Mouse (Mus musculus) retina, embryonic 14.5 days (tissue): Measurements from ENCODE around the gene Arhgap5.
"Not testable (repeated sequence)": the region's sequence is repeated elsewhere in the genome, so short reads cannot be mapped to it uniquely, and the experiment has no call there.

Experiments
- DNase-seq: peaks from one replicate; pipeline ENCODE4 v3.0.0-alpha.2; 2015; ENCODE audit warnings: low spot score

Arhgap5 gene

DNA sequence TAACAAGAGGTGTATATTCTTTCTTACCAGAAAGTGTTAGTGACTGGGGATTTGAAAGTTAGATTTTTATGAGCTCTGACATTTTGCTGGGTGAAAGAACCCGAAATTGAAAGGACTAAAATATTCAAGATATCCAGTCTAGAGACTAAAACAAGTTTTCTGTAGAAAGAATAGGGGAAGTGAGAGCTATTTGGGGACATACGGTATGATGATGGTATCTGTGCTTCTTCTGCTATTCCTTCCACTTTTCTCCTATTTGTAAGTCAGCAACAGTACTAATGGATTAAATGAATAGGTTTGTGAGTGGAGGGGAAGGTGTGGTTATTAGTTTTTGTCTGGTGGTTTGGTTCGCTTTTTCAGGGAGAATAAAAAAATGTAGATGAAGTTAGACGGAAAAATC, 37.5 kb downstream of the Arhgap5 start:
- DNase-seq, result no peak

DNA sequence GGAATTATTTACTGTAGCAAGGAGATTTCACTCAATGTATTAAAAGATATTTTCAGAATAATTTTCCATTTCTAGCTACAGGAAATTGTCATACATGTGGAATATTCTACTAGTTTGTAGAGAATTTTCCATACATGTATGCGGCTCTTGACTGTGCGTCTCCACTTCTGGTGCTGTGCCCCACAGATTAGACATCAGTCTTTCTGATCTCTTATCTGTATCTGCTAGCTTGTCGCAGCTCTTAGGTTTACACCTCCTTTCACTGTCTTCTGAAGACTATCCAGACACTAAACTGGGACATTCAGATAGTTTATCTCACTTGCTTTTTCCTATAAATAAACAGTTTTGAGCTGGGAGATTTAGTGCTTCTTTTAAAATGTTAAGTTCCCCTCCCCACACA, 40.8 kb downstream of the Arhgap5 start:
- DNase-seq, result no peak

DNA sequence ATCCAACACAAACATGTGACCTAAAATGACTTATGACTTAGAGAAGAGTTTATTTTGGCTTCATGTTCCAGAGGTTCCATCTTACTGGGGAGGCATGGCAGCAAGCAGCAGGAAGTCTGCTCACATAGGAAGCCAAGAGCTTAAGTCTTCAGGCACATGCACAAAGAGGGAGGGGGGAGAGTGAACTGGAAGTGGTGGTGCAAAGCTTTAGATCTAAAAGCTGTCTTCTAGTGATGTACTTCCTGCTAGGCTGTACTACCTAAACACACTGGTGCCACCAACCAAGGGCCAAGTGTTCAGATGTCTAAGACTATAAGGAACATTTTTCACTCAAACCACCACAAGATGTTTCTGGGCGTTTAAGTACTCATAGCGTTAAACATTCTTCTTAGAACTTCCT, 48.3 kb downstream of the Arhgap5 start:
- no peak for DNase-seq

DNA sequence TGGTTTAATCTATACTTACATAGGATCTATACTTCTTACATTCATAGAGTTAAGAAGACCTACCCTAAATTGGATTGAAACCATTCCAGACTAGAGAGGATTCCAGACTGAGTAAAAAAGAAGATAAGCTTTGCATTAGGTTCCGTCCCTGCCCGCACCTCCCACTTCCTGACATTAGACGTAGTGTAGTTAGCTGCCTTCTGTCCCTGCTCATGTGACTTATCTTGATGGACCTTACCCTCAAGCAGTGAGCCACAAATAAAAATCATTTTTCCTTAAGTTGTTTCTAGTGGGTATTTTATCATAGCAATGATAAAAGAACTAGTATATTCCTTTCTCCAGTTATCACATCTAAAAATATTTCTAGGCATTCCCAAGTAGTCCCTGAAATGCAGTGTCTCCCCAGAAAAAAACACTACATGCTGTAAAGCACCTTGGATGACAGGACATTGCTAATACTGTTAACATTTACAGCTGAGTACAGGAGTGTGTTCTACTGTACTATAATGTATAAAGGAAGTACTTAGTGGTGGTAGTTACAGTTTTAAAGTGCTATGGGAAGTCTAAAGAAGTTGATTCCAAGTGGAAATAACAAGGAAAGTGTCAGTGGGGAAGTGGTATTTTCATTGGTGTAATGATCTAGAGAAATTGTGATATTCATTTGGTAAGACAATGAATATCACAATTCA, 51.6 kb downstream of the Arhgap5 start:
- DNase-seq, result no peak

DNA sequence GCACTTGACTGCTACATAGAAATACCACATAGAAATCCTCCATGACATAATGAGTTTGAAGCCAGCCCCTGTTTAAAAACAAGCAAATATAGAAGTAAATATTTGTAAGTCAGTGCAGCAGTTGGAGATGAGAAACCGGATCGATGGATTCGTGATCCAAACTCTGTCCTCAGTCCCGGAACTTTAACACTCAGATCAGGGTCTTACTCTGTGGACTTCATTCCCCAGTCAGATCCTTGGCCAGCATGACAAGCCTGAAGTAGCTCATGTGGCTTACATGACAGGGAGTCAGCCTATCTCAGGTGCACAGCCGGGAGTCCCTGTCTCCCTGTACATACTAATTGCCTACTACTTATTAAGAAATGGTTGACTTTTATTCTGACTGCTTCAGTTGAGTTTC, 61.9 kb downstream of the Arhgap5 start:
- DNase-seq, result no peak

DNA sequence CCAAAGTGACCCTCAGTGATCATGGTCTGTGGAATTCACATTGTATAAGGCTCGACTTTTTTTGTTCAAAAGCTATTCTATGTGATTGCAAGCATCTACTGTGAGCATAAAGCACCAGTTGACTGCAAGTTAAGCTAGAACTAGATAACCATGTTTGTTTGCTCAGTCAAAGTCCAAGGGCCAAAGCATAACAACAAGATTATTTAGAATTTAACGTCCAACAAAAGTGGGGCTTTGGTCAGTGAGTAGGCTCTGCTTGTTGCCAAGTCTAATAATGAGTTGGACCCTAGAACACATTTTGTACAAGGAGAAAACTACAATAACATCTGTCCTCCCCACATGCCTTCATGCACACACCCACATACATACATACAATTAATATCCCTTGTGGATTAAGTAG, 69.6 kb downstream of the Arhgap5 start:
- DNase-seq, result no peak

DNA sequence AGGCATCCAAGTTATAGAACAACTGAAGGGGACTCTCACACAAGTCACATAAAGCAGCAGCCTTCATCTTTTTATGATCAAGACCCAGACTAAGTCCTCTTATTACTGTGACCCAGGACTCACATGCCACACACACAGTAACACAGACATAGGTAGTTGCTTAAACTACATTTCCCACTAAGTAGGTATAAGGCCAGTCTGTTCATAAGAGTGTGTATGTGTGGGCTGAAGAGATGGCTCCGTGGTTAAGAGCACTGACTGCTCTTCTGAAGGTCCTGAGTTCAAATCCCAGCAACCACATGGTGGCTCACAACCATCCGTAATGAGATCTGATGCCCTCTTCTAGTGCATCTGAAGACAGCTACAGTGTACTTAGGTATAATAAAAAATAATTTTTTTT, 82.7 kb downstream of the Arhgap5 start:
- DNase-seq, result not testable (repeated sequence)

DNA sequence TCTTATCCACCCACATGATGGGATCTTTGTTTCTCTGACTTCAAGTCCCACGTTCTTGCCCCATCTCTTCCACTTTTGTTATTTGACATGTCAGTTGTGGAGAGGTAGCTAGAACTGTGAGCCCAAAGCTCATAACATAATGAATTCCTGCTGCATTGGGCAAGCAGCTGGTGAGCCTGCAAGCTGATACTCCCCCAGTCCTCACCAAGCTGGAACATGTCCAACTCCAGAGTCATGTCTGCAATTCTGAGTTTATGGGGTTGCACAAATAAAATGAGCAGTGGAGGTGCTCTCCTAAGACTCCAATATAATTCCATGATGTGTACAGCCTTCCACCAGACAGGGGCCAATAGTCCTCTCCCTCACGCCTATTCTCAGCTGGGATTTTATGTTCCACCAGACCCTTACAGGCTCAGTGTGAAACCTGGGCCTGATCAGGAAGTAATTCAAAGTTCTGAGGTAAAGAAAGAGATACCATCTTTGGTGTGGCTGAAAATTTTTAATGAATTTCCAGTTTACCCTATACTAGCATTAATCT, 83.8 kb downstream of the Arhgap5 start:
- no peak for DNase-seq

DNA sequence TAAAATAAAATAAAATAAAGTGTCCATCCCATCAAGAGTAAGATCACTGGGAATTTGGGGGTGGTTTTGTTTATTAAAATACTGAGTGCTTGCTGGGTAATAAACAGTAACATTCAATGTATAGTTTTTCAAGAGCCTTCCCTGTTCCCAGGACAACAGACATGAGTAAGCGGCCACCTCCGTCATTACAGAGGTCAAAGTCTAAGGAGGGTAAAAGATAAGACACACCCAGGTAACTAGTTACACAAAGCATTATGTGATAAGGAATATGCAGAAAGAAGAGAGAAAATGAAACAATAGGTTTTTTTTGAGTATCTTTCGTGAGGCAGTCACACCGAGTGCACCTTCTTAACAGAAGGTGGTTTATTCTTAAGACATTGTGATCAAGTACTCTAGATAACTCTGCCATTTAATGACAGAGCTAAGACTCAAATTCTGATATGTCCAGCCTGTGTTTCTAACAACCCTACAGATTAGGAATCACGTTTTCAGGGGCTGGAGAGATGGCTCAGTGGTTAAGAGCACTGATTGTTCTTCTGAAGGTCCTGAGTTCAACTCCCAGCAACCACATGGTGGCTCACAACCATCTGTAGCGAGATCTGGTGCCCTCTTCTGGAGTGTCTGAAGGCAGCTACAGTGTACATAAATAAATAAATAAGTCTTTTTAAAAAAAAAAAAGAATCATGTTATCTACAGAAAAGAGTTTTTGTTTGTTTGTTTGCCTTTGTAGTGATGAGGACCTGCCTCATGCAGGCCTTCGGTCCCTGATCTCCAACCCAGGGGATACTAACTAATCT, 91.8 kb downstream of the Arhgap5 start:
- no peak for DNase-seq

DNA sequence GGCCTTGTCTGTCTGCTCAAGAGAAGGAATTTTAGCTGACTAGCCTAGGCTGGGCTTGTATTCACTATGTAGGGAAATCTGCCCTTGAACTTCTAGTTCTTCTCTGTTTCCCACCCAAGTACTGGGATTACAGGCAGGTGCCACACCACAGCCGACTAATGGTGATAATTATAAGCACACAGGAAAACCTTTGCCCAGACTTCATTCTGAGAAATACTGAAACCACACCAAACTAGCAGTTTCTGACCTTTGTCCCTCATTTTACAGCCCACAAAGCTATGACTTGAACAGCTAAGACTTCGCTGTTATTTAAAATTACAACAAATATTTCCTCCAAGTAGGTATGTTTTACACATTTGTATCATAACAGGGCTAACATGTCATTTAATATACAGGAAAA, 98.7 kb downstream of the Arhgap5 start:
- peak; percentile 36 for DNase-seq

DNA sequence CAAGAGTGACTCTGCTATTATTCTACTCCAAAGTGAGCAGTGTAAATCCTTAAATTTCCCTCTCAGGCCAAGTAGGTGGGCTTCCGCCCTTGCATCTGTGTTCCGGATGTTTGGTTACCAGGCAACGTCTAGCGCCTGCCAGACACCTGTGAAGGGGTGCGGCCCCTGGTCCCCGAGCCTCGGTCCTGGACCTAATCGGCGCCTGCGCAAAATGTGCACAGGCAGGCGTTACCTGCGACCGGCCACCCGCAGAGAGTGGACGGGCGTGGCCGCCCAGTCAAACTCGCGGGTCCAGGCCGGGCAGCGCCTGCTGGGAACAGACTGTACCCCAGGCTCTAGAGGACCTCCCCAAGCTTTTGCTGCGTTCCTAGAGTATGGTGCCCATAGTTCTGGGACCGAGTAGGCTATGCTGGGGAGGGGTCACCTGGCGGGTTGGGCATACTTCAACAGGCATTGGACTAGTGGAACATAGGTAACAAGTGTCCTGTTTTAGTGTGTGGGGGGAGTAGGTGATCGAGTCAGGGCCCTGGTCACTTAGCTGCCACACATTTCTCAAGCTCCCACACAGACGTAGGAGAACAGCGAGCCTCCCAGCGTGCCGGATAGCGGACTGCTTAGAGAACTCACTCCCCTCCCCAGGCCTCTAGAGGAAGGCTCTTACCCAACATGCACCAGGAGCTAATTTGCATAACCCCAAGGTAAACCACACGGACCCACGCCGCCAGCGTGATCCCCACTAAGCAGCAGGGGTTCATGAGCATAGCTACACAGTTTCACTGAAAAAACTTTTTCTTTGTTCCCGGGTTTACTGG, 99.3 kb downstream of the Arhgap5 start:
- DNase-seq, result peak; percentile 94

DNA sequence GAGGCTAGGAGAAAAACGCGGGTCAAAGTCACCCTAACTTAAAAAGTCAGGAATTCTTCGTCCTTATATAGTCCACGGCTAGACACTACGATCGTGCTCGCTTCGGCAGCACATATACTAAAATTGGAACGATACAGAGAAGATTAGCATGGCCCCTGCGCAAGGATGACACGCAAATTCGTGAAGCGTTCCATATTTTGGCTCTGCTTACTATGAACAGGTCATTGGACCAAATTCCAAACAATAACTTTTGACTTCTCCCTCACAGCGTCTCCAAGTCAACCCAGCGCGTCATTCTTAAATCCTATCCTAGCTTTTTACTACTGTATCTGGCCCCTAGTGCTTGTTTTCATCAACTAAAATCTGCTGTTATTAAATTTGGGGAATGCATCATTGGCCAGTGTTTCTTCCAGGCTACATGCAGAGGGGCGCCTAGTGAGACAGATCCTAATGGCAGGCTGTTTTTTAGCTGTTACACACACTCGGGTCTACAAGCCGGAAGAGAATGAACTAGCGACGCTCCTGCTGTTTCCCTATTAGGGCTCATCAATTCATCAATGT, 100.0 kb downstream of the Arhgap5 start:
- DNase-seq, result peak; percentile 71

DNA sequence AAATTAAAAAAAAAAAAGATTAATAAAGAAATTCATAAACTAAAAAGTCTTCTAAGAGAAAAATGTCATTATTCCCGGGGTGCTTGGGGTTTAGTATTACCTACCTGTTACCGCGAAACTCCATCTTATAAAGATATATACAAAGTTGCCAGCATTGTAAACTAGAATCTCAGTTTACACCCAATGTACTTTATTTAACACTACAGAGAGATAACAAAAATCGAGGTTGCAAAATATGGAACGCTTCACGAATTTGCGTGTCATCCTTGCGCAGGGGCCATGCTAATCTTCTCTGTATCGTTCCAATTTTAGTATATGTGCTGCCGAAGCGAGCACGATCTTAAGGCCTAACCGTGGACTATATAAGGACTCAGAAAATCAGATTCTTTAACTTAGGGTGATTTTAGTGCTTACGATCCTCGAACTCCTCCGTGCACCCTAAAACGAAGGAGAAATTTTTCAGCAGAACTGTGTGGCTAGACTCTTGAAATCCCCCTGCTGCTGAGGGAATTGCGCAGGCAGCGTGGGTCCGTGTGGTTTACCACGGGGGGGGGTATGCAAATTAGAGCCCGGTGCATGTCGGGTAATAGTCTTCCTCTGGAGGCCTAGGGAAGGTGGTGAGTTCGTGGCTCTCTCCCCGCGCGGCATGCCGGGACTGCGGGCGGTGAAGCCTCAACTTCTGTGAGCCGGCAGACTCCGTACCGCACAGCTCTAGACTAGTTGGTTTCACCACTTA, 100.7 kb downstream of the Arhgap5 start:
- DNase-seq, result peak; percentile 96

DNA sequence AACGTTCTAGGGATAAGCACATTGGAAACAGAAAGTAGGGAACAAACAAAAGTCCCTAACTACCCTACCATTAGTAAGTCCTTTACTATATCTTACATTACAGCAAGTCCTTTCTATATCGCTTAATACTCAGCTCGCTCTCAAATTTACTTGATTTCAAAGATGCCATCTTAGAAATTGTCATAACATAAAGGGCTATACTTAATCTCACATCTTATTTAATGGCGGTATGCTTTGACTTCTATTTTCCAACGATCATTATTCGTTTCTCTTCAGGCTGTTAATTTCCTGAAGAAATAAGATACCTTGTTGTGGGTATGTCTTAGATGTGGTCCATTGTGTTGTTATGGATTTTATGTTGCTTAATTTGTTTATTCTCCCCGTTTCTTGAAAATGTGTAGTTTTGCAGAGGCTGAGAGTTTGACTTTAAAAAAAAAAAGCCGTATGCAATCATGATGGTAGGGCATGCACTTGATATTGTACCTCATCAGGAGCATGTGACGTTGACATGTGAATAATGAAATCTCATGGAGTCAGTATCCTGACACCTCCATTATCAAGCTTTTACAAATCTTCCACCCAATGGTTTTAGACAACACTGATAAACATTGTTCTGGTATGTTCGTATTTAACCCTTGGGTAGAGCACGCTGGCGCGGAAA, 101.3 kb downstream of the Arhgap5 start:
- DNase-seq, result no peak

DNA sequence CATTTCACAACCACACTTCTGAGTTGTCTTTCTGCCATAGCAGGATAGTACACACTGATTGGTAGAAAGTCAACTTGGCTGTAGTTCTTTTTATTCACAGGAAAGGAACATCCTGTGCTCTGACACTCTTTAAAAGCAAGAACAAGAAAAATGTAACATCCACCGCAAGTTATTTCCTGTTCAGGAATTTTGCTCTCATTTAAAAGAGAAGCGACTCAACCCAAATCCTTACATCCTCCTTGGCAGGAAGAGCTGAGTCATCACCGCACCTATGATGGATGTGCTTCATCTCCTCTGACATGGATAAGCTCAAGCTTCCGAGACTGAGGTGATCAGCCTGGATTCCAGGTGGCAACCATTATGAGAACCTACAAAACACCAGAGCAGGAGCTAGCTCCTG, 103.6 kb downstream of the Arhgap5 start:
- no peak for DNase-seq

DNA sequence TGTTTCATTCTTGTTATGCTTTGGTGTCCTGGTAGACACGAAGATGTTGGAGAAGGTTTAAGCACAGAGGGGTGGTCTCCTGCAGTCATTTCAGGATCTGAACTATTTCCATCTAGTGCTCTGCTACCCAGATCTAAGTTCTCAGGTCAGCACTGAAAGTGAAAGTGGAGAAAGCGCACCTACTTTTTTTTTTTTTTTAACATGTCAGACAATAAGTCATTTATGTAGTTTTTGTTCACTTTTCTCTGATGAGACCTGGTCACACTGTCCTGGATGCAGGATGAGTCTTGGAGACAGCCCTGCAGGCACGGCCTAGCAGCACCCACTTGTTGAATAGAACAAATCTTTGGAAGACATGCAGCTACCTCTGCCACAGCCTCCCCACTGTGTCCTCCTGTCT, 111.9 kb downstream of the Arhgap5 start:
- DNase-seq, result no peak

DNA sequence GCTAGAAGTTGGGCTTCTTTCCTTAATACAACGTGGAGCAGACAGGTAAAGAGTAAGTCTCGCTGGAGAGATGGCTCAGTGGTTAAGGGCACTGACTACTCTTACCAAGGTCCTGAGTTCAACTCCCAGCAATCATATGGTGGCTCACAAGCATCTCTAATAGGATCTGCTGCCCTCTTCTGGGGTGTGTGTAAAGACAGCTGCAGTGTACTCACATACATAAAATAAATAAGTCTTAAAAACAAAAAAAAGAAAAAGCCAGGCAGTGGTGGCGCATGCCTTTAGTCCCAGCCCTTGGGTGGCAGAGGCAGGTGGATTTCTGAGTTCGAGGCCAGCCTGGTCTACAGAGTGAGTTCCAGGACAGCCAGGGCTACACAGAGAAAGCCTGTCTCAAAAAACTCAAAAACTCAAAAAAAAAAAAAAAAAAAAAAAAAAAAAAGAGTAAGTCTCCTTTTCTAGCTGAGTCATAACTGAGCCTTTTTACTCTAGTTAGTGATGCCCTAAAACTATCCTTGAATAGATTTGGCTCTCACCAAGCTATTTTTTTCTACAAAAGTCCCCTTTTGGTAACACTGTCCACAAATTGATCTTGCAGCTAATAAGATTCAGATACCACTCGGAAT, 114.8 kb downstream of the Arhgap5 start:
- no peak for DNase-seq

DNA sequence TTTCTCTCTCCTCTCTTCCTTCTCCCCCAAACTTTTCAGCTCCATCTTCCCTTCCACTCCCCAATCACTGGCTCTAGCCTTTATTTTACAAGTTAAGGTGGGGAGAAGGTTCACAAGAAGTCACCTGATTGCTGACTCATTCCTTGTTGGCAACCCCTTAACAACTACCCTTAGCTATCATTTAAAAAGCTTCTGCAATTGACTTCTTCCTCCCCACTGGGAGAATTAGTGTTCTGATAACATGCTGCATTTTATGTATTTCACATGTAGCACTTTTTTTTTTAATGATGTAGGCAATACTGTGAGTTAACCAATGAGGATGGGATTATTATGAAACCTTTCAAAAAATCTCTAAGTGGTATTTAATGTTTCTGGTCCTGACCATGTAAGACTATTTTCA, 115.9 kb downstream of the Arhgap5 start:
- no peak for DNase-seq
